Mouse (Mus musculus) MEL (cell line): ENCODE data around the gene Gatad2a. TPM values are rescaled to one million over a fixed set of nuclear protein-coding genes. Genes with fewer than 3 reads are reported as not detected.

Experiments
- DNase-seq: peaks from one replicate; pipeline ENCODE4 v3.0.0; 2011; ENCODE audit warnings: low read depth, low spot score
- H3K27ac ChIP-seq: 2 replicates; pipeline ENCODE4 v1.5.1; 2012; ENCODE audit warnings: low read depth, mild to moderate bottlenecking, control low read depth, low read length, moderate library complexity; ENCODE audit not compliant: control insufficient read depth
- H3K27me3 ChIP-seq, 2 experiments: fragments of 150-350 bp in 1 of 2; sonication (generic) in 1 of 2; 2 replicates each; pipeline ENCODE4 v1.6.1; 2012; ENCODE audit warnings: low read length in 2 of 2, mild to moderate bottlenecking in 2 of 2, improper control_type of control experiment in 1 of 2, moderate library complexity in 1 of 2; ENCODE audit not compliant: insufficient read depth in 2 of 2, control insufficient read depth in 1 of 2
- H3K36me3 ChIP-seq, 2 experiments: 2 replicates each; pipeline ENCODE4 v1.6.1; 2012 to 2014; ENCODE audit warnings: low read length in 2 of 2, improper control_type of control experiment in 1 of 2, inconsistent platforms in 1 of 2, mild to moderate bottlenecking in 1 of 2; ENCODE audit not compliant: insufficient read depth in 2 of 2, control insufficient read depth in 1 of 2
- H3K4me1 ChIP-seq, 2 experiments: fragments of 150-350 bp in 1 of 2; sonication (generic) in 1 of 2; 2 replicates each; pipeline ENCODE4 v1.6.1; 2012; ENCODE audit warnings: low read length in 2 of 2, improper control_type of control experiment in 1 of 2, mild to moderate bottlenecking in 1 of 2; ENCODE audit not compliant: insufficient read depth in 2 of 2, control insufficient read depth in 1 of 2
- H3K4me3 ChIP-seq, 2 experiments: fragments of 150-350 bp in 1 of 2; sonication (generic) in 1 of 2; 2 replicates each; pipeline ENCODE4 v1.5.1; 2012; ENCODE audit warnings: low read depth in 2 of 2, low read length in 2 of 2, mild to moderate bottlenecking in 2 of 2, moderate library complexity in 2 of 2, control low read depth in 1 of 2, improper control_type of control experiment in 1 of 2; ENCODE audit not compliant: control insufficient read depth in 1 of 2, insufficient read depth in 1 of 2
- H3K79me2 ChIP-seq: 2 replicates; pipeline ENCODE4 v1.6.1; 2012; ENCODE audit warnings: mild to moderate bottlenecking, low read length, moderate library complexity; ENCODE audit not compliant: control insufficient read depth, poor library complexity, insufficient read depth
- H3K9ac ChIP-seq: 2 replicates; pipeline ENCODE4 v1.6.1; 2012; ENCODE audit warnings: low read depth, mild to moderate bottlenecking, control low read depth, low read length, moderate library complexity; ENCODE audit not compliant: control insufficient read depth, poor library complexity, severe bottlenecking
- H3K9me3 ChIP-seq: fragments of 150-350 bp; sonication (generic); replicated peaks from 2 replicates; pipeline ENCODE4 v1.6.1; 2012; ENCODE audit warnings: mild to moderate bottlenecking, low read length, improper control_type of control experiment, moderate library complexity; ENCODE audit not compliant: insufficient read depth
- CHD1 ChIP-seq: IDR thresholded peaks from 2 replicates; pipeline ENCODE4 v1.6.1; 2012; ENCODE audit warnings: low read depth, mild to moderate bottlenecking, inconsistent platforms, low read length, improper control_type of control experiment
- CHD2 ChIP-seq: IDR thresholded peaks from 2 replicates; pipeline ENCODE4 v1.6.1; 2011; ENCODE audit warnings: low read length, improper control_type of control experiment
- CTCF ChIP-seq, 3 experiments: IDR thresholded peaks in 2 of 3; conservative IDR thresholded peaks in 1 of 3; 2 replicates each; pipeline ENCODE4 v1.5.1; 2011 to 2012; ENCODE audit warnings: low read length in 3 of 3, low read depth in 2 of 3, mild to moderate bottlenecking in 2 of 3, improper control_type of control experiment in 1 of 3, inconsistent platforms in 1 of 3, mixed read lengths in 1 of 3, moderate library complexity in 1 of 3; ENCODE audit not compliant: control insufficient read depth in 1 of 3, insufficient read depth in 1 of 3, poor library complexity in 1 of 3, severe bottlenecking in 1 of 3
- ETS1 ChIP-seq: IDR thresholded peaks from 2 replicates; pipeline ENCODE4 v1.6.1; 2012; ENCODE audit warnings: low read depth, mild to moderate bottlenecking, inconsistent platforms, low read length, improper control_type of control experiment, moderate library complexity
- GABPA ChIP-seq: IDR thresholded peaks from 2 replicates; pipeline ENCODE4 v1.6.1; 2012; ENCODE audit warnings: low read depth, mild to moderate bottlenecking, inconsistent platforms, low read length, improper control_type of control experiment, moderate library complexity
- GATA1 ChIP-seq: IDR thresholded peaks from 2 replicates; pipeline ENCODE4 v1.6.1; 2011; ENCODE audit warnings: low read depth, low read length, improper control_type of control experiment
- HCFC1 ChIP-seq: IDR thresholded peaks from 2 replicates; pipeline ENCODE4 v1.6.1; 2012; ENCODE audit warnings: low read depth, mild to moderate bottlenecking, inconsistent platforms, low read length, improper control_type of control experiment, moderate library complexity
- MAX ChIP-seq: IDR thresholded peaks from 2 replicates; pipeline ENCODE4 v1.6.1; 2011; ENCODE audit warnings: low read length, improper control_type of control experiment
- MEF2A ChIP-seq: IDR thresholded peaks from 2 replicates; pipeline ENCODE4 v1.6.1; 2014; ENCODE audit warnings: low read depth, mild to moderate bottlenecking, inconsistent platforms, low read length, improper control_type of control experiment; ENCODE audit not compliant: poor library complexity, insufficient replicate concordance, severe bottlenecking; ENCODE audit errors: extremely low read depth
- MXI1 ChIP-seq: IDR thresholded peaks from 2 replicates; pipeline ENCODE4 v1.6.1; 2011; ENCODE audit warnings: mild to moderate bottlenecking, low read depth, low read length, improper control_type of control experiment
- POLR2AphosphoS2 ChIP-seq: IDR thresholded peaks from 2 replicates; pipeline ENCODE4 v1.6.1; 2011; ENCODE audit warnings: low read length, improper control_type of control experiment
- SIN3A ChIP-seq: IDR thresholded peaks from 2 replicates; pipeline ENCODE4 v1.6.1; 2012; ENCODE audit warnings: low read length, improper control_type of control experiment, inconsistent platforms
- TAL1 ChIP-seq: IDR thresholded peaks from 2 replicates; pipeline ENCODE4 v1.6.1; 2012; ENCODE audit warnings: mild to moderate bottlenecking, inconsistent platforms, low read length, moderate library complexity, mixed read lengths
- TBP ChIP-seq: IDR thresholded peaks from 2 replicates; pipeline ENCODE4 v1.8.0; 2011; ENCODE audit warnings: low read depth, low read length, improper control_type of control experiment
- UBTF ChIP-seq: IDR thresholded peaks from 2 replicates; pipeline ENCODE4 v1.6.1; 2012; ENCODE audit warnings: low read depth, mild to moderate bottlenecking, inconsistent platforms, low read length, improper control_type of control experiment, moderate library complexity, borderline replicate concordance; ENCODE audit not compliant: insufficient read depth
- ZNF384 ChIP-seq: IDR thresholded peaks from 2 replicates; pipeline ENCODE4 v1.6.1; 2012; ENCODE audit warnings: low read depth, mild to moderate bottlenecking, inconsistent platforms, low read length, improper control_type of control experiment
- polyA plus RNA-seq, 2 experiments: library from polyadenylated mRNA; stranded (reverse) in 1 of 2; unstranded in 1 of 2; fragments of >175 nt in 1 of 2; fragments of >200 nt in 1 of 2; gene quantifications; 2 replicates each; pipeline versions ENCODE4 v1.2.1 to v1.2.4; 2012; ENCODE audit warnings: low replicate concordance in 2 of 2, low read depth in 1 of 2; ENCODE audit not compliant: insufficient read length in 2 of 2, insufficient read depth in 1 of 2, missing spikeins in 1 of 2
- total RNA-seq: library from RNA; depleted of rRNA; stranded (reverse); fragments of 300-350 nt; gene quantifications from 2 replicates; pipeline ENCODE4 v1.2.3, GENCODE M21; 2012

The Gatad2a gene
- total and polyA plus RNA-seq, 3 experiments, result 38.0 to 129 (median 111) TPM

- DNase-seq, result no peak
- no peak overlapping the region for H3K4me3 ChIP-seq
- H3K27me3 ChIP-seq, result no peaks in the 10 kb centered on the region
- TF ChIP-seq MXI1 (no peak), MEF2A (no peak)
- H3K9me3 ChIP-seq, result no peaks in the 10 kb centered on the region
- peaks cover 9 to 26% of the 10 kb centered on the region in 2 experiments for H3K4me1 ChIP-seq
- no peak overlapping the region for H3K9ac ChIP-seq
- no peak overlapping the region for H3K27ac ChIP-seq
- H3K79me2 ChIP-seq, result peaks cover 9% of the 10 kb centered on the region
- peaks cover 9 to 18% of the 10 kb centered on the region in 2 experiments for H3K36me3 ChIP-seq
Measured at GRCm38 (mm10) chr8:69918506-69918905, 77.7 kb downstream of the Gatad2a start.

GRCm38 (mm10) chr8:69915748-69916147 lies 80.4 kb downstream of the Gatad2a start:
- Histone ChIP-seq H3K4me1 (peaks cover 6 to 17% of the 10 kb centered on the region in 2 experiments), H3K9me3 (no peaks in the 10 kb centered on the region), H3K9ac (no peak overlapping the region), H3K79me2 (peaks cover 9% of the 10 kb centered on the region), H3K27ac (no peak overlapping the region), H3K27me3 (no peaks in the 10 kb centered on the region), H3K36me3 (peaks cover 9 to 14% of the 10 kb centered on the region in 2 experiments), H3K4me3 (no peak overlapping the region)
- no peak for DNase-seq
- TF ChIP-seq POLR2AphosphoS2 (no peak), GATA1 (no peak), HCFC1 (no peak), ETS1 (no peak)

- Histone ChIP-seq H3K9me3 (no peaks in the 10 kb centered on the region), H3K27me3 (no peaks in the 10 kb centered on the region), H3K79me2 (peaks cover 6% of the 10 kb centered on the region; the same call in 1 of the 2 replicates), H3K9ac (no peak overlapping the region), H3K4me1 (peaks cover 3 to 6% of the 10 kb centered on the region in 2 experiments), H3K36me3 (peaks cover 4 to 9% of the 10 kb centered on the region in 2 experiments), H3K4me3 (no peak overlapping the region), H3K27ac (no peak overlapping the region)
- no peak for DNase-seq
- TF ChIP-seq ZNF384 (no peak), MAX (no peak), CTCF (IDR thresholded peaks at IDR 0.05 in 2 of 3, conservative IDR thresholded peaks at IDR 0.05 in 1 of 3; ENCODE audit: control insufficient read depth in 1 of 3, insufficient read depth in 1 of 3, low read depth in 2 of 3, low read length in 3 of 3, poor library complexity in 1 of 3, severe bottlenecking in 1 of 3) (no peak; a peak in 1 of 6 replicates), GABPA (no peak), CHD2 (no peak), GATA1 (no peak), UBTF (no peak), TAL1 (no peak), SIN3A (no peak), CHD1 (no peak), MXI1 (no peak), POLR2AphosphoS2 (no peak), TBP (no peak)
Measured at GRCm38 (mm10) chr8:69914526-69914925, 81.7 kb downstream of the Gatad2a start.
